Mouse (Mus musculus) liver, embryonic 12.5 days (tissue): Measurements from ENCODE around the gene Dlgap3. TPM values are rescaled to one million over a fixed set of nuclear protein-coding genes. Genes with fewer than 3 reads are reported as not detected.
A peak's percentile ranks its signal among the peaks of the same experiment; 100 is the strongest.

Source experiments
- ATAC-seq: fragments of 200-750 bp; cut with Nextera tagmentation; 2 replicates; pipeline ENCODE4 v1.8.0; 2017; ENCODE audit warnings: moderate number of reproducible peaks, mild to moderate bottlenecking, moderate library complexity
- H3K27ac ChIP-seq: fragments of 300-500 bp; sonication (generic); 2 replicates; pipeline ENCODE4 v1.5.1; 2016; ENCODE audit warnings: mild to moderate bottlenecking
- H3K27me3 ChIP-seq: fragments of 300-500 bp; sonication (generic); replicated peaks from 2 replicates; pipeline ENCODE4 v1.6.1; 2016; ENCODE audit warnings: mild to moderate bottlenecking, moderate library complexity
- H3K36me3 ChIP-seq: fragments of 300-500 bp; sonication (generic); 2 replicates; pipeline ENCODE4 v1.6.1; 2016; ENCODE audit warnings: mild to moderate bottlenecking, moderate library complexity
- H3K4me1 ChIP-seq: fragments of 300-500 bp; sonication (generic); 2 replicates; pipeline ENCODE4 v1.6.1; 2016
- H3K4me2 ChIP-seq: fragments of 300-500 bp; sonication (generic); 2 replicates; pipeline ENCODE4 v1.6.1; 2016; ENCODE audit warnings: mild to moderate bottlenecking, moderate library complexity
- H3K4me3 ChIP-seq: fragments of 300-500 bp; sonication (generic); 2 replicates; pipeline ENCODE4 v1.5.1; 2016; ENCODE audit warnings: mild to moderate bottlenecking, moderate library complexity
- H3K9ac ChIP-seq: fragments of 300-500 bp; sonication (generic); 2 replicates; pipeline ENCODE4 v1.6.1; 2016; ENCODE audit warnings: mild to moderate bottlenecking, moderate library complexity
- H3K9me3 ChIP-seq: fragments of 300-500 bp; sonication (generic); replicated peaks from 2 replicates; pipeline ENCODE4 v1.6.1; 2016; ENCODE audit warnings: mild to moderate bottlenecking, moderate library complexity
- WGBS: fragments of 180-500 bp; shearing (Covaris S2); methylation state at CpG from one replicate; pipeline ENCODE4 v1.1.7; 2016; ENCODE audit not compliant: insufficient replicate concordance; 5-methylcytosine and 5-hydroxymethylcytosine counted together
- polyA plus RNA-seq: library from polyadenylated mRNA; unstranded; fragments of >200 nt; fragmentation: Nextera tagmentation; extraction: Ambion mirVana; gene quantifications from 2 replicates; pipeline ENCODE4 v1.2.1, GENCODE M21; 2016

Gene Dlgap3
- polyA plus RNA-seq, 1 experiment from 2014 or later = 0.33 TPM

DNA sequence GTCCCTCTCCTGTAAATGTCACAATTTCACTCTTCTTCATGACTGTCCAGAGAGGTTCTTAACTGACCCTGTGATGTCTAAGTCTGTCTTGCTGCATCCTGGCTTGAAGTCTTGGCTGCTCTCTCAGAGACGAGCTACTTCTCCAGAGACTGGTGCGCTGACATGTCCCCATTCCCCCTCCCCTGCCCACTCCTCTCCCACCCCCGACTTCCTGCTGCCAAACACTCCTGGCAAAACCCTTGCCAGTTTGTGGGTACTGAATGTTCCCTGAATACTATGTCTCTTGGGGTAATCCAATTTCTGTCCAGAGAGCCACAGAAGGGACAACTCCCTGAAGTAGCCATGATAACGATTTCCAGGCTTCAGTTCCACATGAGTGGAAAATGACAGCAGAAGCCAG lies 57.1 kb downstream of the Dlgap3 start:
- no peaks in the 10 kb centered on the region for H3K4me1 ChIP-seq
- WGBS = 44% methylated on average over 4 of the region's 4 CpGs
- no peak overlapping the region for H3K27ac ChIP-seq
- H3K9me3 ChIP-seq = no peaks in the 10 kb centered on the region
- H3K4me3 ChIP-seq = no peak overlapping the region
- ATAC-seq = no peak
- no peak overlapping the region for H3K4me2 ChIP-seq
- peaks cover 81% of the 10 kb centered on the region for H3K27me3 ChIP-seq
- H3K9ac ChIP-seq = no peak overlapping the region
- H3K36me3 ChIP-seq = no peaks in the 10 kb centered on the region

DNA sequence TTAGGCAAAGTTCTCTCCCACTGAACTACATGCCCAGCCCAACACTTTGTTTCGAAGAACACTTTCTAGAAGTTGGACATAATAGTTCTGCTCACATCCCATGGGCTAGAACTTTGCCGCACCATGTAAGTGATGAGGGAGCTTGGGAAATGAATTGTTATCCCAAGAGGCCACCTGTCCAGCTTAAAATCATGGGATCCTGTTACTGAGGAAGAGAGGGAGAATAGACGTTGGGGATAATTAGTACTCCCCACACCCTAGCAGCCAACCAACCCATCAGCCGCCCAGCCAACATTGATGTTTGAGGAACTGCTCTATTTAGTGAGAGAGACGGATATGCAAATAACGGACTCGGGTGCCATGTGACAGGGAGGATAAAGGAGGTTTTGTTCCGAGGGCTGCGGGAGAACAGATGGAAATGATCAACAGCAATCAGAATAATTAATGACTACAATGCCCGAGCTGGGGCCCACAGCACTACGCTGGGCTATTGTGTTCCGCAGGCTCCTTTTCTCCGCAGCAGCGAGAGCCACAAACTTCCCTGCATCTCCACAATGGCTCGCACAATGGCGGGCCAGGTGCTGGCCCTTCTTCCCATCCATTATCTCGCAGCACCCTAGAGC lies 58.2 kb downstream of the Dlgap3 start:
- Histone ChIP-seq H3K4me2 (no peak overlapping the region), H3K27me3 (peaks cover 88% of the 10 kb centered on the region)
- WGBS = 34% methylated on average over 17 of the region's 17 CpGs

DNA sequence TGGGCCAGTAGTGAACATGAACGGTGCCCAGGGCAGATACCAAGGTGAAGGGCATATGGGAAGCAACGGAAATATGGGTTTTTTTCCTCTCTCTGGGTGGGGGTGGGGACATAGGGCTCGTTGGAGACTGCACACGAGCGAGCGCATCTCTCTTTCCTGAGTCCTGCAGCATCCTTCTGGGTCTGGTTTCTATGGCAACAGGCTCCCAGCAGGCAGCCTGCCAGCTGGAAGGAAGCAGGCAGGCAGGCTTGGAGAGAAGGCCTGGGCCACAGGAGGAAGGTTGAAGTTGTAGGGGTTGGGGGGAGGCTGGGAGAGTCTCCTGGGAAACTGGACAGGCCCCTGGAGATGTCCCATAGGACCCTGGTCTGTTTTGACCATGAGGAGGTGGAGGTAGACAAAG lies 63.0 kb downstream of the Dlgap3 start:
- Histone ChIP-seq H3K4me1 (peaks cover 10% of the 10 kb centered on the region), H3K36me3 (no peaks in the 10 kb centered on the region), H3K27me3 (peaks cover 87% of the 10 kb centered on the region), H3K27ac (no peak overlapping the region), H3K4me2 (no peak overlapping the region), H3K9ac (no peak overlapping the region), H3K4me3 (no peak overlapping the region), H3K9me3 (no peaks in the 10 kb centered on the region)
- no peak for ATAC-seq
- WGBS = 48% methylated on average over 6 of the region's 6 CpGs

More for the DNA sequence above, 58.2 kb downstream of the Dlgap3 start:
- H3K4me3 ChIP-seq = no peak overlapping the region
- H3K36me3 ChIP-seq = no peaks in the 10 kb centered on the region
- no peaks in the 10 kb centered on the region for H3K4me1 ChIP-seq
- no peaks in the 10 kb centered on the region for H3K9me3 ChIP-seq
- H3K27ac ChIP-seq = no peak overlapping the region
- no peak overlapping the region for H3K9ac ChIP-seq
- no peak for ATAC-seq

DNA sequence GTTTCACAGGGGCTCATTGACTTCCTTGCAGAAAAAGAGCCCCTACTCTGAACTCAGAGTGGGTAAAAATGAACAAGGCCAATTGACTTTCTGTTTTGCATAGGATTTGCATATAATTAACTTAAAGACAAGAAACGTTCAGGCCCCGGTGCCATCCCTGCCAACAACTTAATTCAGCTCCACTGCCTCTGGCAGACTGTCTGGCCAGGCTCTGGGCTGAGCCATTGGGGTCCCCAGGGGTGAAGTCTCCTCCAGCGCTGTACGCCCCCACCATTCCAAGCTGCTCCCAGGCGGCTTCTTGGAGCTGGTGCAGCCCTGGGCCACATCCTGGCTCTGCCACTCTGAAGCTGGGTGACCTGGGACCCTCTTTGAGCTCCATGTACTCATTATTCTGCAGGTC lies 63.5 kb downstream of the Dlgap3 start:
- no peak overlapping the region for H3K4me3 ChIP-seq
- H3K4me2 ChIP-seq = no peak overlapping the region
- 59% methylated on average over 5 of the region's 5 CpGs for WGBS
- H3K4me1 ChIP-seq = peaks cover 10% of the 10 kb centered on the region
- no peak overlapping the region for H3K9ac ChIP-seq
- ATAC-seq = no peak
- peaks cover 87% of the 10 kb centered on the region for H3K27me3 ChIP-seq
- H3K27ac ChIP-seq = no peak overlapping the region
- H3K36me3 ChIP-seq = no peaks in the 10 kb centered on the region
- no peaks in the 10 kb centered on the region for H3K9me3 ChIP-seq

DNA sequence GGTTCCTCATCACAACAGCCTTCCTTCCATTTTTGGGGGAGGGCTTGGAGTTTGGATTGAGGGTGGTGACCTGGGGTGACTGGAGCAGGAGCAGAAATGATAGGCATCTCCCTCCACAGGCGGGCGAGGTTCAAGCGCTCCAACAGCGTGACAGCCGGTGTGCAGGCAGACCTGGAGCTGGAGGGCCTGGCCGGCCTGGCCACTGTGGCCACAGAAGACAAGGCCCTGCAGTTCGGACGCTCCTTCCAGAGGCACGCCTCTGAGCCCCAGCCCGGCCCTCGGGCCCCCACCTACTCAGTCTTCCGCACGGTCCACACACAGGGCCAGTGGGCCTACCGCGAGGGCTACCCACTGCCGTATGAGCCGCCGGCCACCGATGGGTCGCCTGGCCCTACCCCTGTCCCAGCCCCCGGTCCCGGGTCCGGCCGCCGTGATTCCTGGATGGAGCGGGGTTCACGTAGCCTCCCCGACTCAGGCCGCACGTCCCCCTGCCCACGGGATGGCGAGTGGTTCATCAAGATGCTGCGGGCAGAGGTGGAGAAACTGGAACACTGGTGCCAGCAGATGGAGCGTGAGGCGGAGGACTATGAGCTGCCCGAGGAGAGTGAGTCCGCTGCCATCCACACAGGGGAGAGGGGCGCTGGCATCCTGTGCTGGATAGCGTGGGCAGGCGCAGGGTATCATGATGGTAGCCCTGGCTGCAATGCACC lies 64.6 kb downstream of the Dlgap3 start:
- WGBS = 69% methylated on average over 40 of the region's 40 CpGs
- Histone ChIP-seq H3K27me3 (peaks cover 90% of the 10 kb centered on the region), H3K4me2 (no peak overlapping the region), H3K4me1 (peaks cover 10% of the 10 kb centered on the region), H3K9me3 (no peaks in the 10 kb centered on the region), H3K27ac (no peak overlapping the region), H3K4me3 (no peak overlapping the region), H3K9ac (no peak overlapping the region), H3K36me3 (no peaks in the 10 kb centered on the region)
- peak; percentile 25; the same call in 1 of the 2 replicates for ATAC-seq

DNA sequence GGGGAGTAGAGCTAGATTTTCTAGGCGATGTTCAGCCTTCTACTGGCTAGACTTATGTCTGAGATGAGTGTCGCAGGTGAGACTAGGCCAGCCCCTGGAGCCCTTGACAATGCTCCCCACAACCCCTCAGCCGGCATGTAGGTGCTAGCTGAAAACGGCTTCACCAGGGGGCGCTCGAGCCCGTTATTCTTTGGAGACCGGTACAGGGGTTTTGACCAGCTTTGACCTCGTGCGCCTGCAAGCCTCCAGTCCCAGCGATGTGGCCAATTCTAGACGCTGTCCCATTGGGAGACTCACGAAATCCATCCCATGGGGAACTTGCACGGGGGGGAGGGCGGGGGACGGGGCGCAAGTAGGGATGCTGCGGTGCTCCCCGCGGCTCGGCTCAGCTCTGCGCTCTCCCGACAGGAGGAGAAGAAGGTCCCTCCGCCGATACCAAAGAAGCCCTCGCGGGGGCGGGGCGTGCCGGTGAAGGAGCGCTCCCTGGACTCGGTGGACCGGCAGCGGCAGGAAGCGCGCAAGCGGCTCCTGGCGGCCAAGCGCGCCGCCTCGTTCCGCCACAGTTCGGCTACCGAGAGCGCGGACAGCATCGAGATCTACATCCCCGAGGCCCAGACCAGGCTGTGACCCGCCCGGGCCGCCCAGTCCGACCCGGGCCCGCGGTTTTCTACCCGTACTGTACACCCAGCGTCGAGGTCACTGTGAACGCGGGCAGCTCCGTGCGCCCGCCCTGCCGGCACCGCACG lies 66.9 kb downstream of the Dlgap3 start:
- Histone ChIP-seq H3K4me2 (peak overlapping the region; percentile 87), H3K4me3 (peak overlapping the region; percentile 54), H3K9ac (peak overlapping the region; percentile 27), H3K27me3 (peaks cover 86% of the 10 kb centered on the region), H3K9me3 (no peaks in the 10 kb centered on the region), H3K27ac (no peak overlapping the region), H3K36me3 (no peaks in the 10 kb centered on the region), H3K4me1 (peaks cover 10% of the 10 kb centered on the region)
- under 1% methylated on average over 61 of the region's 67 CpGs for WGBS
- peak; percentile 71 for ATAC-seq

DNA sequence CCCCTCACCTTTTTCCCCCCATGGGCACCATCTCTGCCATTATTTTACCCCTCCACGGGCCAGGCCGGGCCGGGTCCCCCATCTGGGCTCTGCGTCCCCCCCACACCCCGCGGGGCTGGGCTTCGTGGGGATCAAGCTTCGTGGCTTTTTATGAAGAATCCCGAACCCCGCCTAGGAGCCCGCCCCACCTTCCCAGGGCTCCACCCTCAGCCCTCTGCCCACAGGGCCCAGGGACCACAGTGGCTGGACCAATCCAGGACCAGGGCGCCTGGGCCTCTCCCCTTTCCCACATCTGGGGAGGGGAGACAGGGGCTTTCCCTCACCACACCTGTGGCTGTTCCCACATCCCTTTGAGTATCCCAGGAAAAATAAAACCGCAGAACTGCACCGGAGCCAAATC lies 67.6 kb downstream of the Dlgap3 start:
- Histone ChIP-seq H3K27me3 (peaks cover 79% of the 10 kb centered on the region), H3K4me2 (peak overlapping the region; percentile 87), H3K27ac (no peak overlapping the region), H3K36me3 (no peaks in the 10 kb centered on the region), H3K4me3 (peak overlapping the region; percentile 54), H3K4me1 (peaks cover 10% of the 10 kb centered on the region), H3K9me3 (no peaks in the 10 kb centered on the region), H3K9ac (peak overlapping the region; percentile 27; the same call in 1 of the 2 replicates)
- no peak for ATAC-seq
- 4% methylated on average over 14 of the region's 14 CpGs for WGBS

DNA sequence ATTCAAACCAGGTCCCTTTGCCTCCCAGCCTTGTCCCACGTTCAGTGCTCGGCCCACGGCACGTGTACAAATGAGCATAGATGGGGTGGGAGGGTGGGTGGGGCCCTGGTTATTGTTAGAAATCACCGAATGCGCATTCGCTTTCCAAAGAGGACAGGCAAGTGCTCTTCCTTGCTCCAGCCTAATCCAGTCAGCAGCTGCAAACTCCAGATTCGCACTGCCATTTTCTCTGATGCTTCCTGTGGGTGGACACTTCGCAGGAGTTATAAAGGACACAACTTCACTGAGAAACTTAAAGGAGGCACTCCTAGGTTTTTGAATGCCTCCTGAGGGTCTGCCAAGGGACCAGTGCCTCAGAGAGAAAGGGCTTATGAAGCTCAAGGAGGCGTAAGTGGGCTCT lies 68.3 kb downstream of the Dlgap3 start:
- WGBS = 56% methylated on average over 10 of the region's 10 CpGs
- H3K9ac ChIP-seq = no peak overlapping the region

DNA sequence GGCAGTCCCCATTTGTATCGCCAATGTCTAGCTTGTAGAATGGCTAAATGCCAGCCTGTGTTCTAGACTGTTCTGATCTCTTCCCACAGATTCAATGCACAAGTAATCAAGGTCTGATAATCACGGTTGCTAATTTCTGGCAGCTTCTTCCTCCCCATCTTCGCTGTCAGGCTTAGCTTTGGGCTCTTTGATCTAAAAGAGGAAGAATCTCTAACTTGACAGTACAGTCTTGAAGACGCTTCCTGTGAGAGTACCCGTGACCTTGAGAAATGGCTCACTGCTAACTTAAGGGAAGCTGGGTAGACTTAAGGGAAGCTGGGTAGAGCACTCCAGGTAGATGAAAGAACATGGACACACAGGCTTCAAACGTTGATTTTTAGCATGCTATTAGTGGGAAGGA lies 73.7 kb downstream of the Dlgap3 start:
- H3K9ac ChIP-seq = no peak overlapping the region
- peaks cover 12% of the 10 kb centered on the region for H3K36me3 ChIP-seq
- peak overlapping the region; percentile 91; the same call in 1 of the 2 replicates for H3K4me2 ChIP-seq
- peaks cover 27% of the 10 kb centered on the region for H3K4me1 ChIP-seq
- no peaks in the 10 kb centered on the region for H3K9me3 ChIP-seq
- H3K27ac ChIP-seq = no peak overlapping the region
- 30% methylated on average over 6 of the region's 6 CpGs for WGBS
- ATAC-seq = no peak
- peaks cover 21% of the 10 kb centered on the region for H3K27me3 ChIP-seq
- H3K4me3 ChIP-seq = no peak overlapping the region

More for the DNA sequence above, 68.3 kb downstream of the Dlgap3 start:
- H3K4me2 ChIP-seq = no peak overlapping the region
- peaks cover 11% of the 10 kb centered on the region for H3K4me1 ChIP-seq
- no peaks in the 10 kb centered on the region for H3K9me3 ChIP-seq
- H3K27me3 ChIP-seq = peaks cover 72% of the 10 kb centered on the region
- no peak overlapping the region for H3K27ac ChIP-seq
- no peak for ATAC-seq
- no peaks in the 10 kb centered on the region for H3K36me3 ChIP-seq
- H3K4me3 ChIP-seq = no peak overlapping the region

DNA sequence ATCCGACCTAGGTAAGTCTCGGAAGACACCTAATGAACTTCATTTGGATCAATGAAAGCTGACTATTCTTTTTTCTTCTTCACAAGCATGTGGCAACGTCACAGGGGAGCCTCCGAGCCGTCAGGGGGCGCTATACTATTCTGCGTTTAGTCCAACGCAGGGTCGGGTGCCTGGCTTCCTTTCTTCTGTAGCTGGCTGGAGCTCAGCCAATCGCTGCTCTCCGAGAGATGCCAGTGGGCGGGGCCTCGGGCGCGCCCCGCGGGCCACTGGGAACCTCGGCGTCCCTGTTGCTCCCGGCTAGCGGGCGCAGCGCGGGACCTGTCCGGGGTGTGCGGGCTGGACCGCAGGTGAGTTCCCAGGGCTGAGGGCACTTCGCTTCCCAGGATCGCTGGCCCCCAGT lies 74.5 kb downstream of the Dlgap3 start, which contains the start of gene Smim12:
Gene Smim12 (plus strand): TSS at position 233 of the 400 bp plus-strand sequence.
- H3K27ac ChIP-seq = peak within 1 kb of the TSS; percentile 65; the same call in 1 of the 2 replicates
- peak; percentile 99 for ATAC-seq
- H3K4me1 ChIP-seq = peaks cover 27% of the 10 kb centered on the region
- H3K4me3 ChIP-seq = peak within 1 kb of the TSS; percentile 95
- WGBS = under 1% methylated on average over 29 of the region's 29 CpGs
- H3K9ac ChIP-seq = peak within 1 kb of the TSS; percentile 93
- peak within 1 kb of the TSS; percentile 91 for H3K4me2 ChIP-seq
- no peaks in the 10 kb centered on the region for H3K9me3 ChIP-seq
- H3K27me3 ChIP-seq = peaks cover 12% of the 10 kb centered on the region
- peaks cover 19% of the 10 kb centered on the region for H3K36me3 ChIP-seq

DNA sequence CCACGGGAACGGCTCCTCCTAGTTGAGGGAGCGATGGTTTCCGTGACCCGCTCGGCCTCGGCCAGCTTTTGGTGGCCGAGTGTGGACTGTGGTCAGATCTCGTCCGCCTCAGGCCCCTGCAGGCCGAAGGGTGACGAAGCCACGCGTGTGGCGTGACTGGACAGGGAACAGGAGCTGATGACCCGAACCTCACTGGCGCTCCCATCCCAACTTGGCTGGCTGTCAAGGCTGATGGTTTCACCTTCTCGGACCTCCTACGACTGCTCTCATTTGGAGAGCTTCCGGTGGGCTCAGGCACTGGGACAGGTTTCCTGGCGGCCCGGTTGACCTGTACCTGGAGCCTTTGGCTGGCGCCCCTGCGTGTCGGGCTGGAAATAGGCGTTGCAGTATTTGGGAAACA lies 74.9 kb downstream of the Dlgap3 start:
- Histone ChIP-seq H3K36me3 (peaks cover 22% of the 10 kb centered on the region), H3K4me2 (peak overlapping the region; percentile 91), H3K27me3 (peaks cover 8% of the 10 kb centered on the region), H3K9me3 (no peaks in the 10 kb centered on the region), H3K9ac (peak overlapping the region; percentile 93), H3K4me3 (peak overlapping the region; percentile 95), H3K4me1 (peaks cover 27% of the 10 kb centered on the region), H3K27ac (peak overlapping the region; percentile 65; the same call in 1 of the 2 replicates)
- WGBS = under 1% methylated on average over 26 of the region's 26 CpGs
- ATAC-seq = peak; percentile 62
